21 mouse cellular contexts compared by ENCODE assay signal in the genomic region with DNA sequence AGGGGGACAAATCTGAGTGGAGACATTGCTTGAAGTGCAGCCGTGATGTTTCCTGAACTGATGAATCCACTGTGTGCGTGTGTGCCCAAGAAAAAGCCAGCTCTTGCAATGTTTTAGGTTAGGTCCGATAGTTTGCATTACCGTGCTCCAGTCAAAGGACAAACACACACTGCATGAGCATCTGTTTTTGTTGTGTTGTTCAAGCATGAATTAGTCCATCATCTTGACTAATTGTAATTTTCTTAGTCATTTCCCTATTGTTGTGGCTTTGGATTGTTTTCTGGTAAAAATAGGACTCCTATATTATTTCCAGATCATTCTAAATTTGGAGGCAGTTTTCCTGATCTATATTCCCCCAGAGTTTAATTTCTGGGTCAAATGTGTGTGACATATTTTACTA.
"Had no signal": no experiment of that assay in that cellular context is flagged by ENCODE, and none has a peak within 500 bp of the region (broad histone marks: within the 10 kb centered on the region; RNA-seq: fewer than 3 reads in every experiment).

No protein-coding gene starts in this region.

- DNase-seq: lung, adult 2 months; lung, postnatal 14 days; lung, postnatal 36 days; right cerebral cortex, adult 18-20 months; right cerebral cortex, postnatal 25 days; right cerebral cortex, postnatal 4 days; spleen, adult 18-20 months; thymus, adult 18-20 months; thymus, postnatal 14 days; thymus, postnatal 36 days had no signal

- H3K36me3 ChIP-seq: lung, embryonic 15.5 days; midbrain, embryonic 13.5 days; midbrain, embryonic 15.5 days; neural tube, embryonic 13.5 days; neural tube, embryonic 15.5 days had no signal

- H3K27ac ChIP-seq: lung, embryonic 15.5 days; macrophage; midbrain, embryonic 13.5 days; midbrain, embryonic 15.5 days; neural tube, embryonic 13.5 days; neural tube, embryonic 15.5 days had no signal

- H3K9me3 ChIP-seq: lung, embryonic 15.5 days; megakaryocyte, embryonic 14.5 days; midbrain, embryonic 13.5 days; midbrain, embryonic 15.5 days; neural tube, embryonic 13.5 days; neural tube, embryonic 15.5 days had no signal

- ATAC-seq: liver, postnatal 0 days; lung, postnatal 0 days; midbrain, embryonic 13.5 days; midbrain, embryonic 15.5 days had no signal

- H3K27me3 ChIP-seq: lung, embryonic 15.5 days; megakaryocyte, embryonic 14.5 days; midbrain, embryonic 13.5 days; midbrain, embryonic 15.5 days; neural tube, embryonic 13.5 days; neural tube, embryonic 15.5 days had no signal

- H3K4me2 ChIP-seq: lung, embryonic 15.5 days; midbrain, embryonic 11.5 days; midbrain, embryonic 13.5 days; midbrain, embryonic 15.5 days; neural tube, embryonic 13.5 days; neural tube, embryonic 15.5 days had no signal

- H3K9ac ChIP-seq: liver, postnatal 0 days; lung, embryonic 15.5 days; midbrain, embryonic 13.5 days; midbrain, embryonic 15.5 days; neural tube, embryonic 13.5 days; neural tube, embryonic 15.5 days had no signal

- H3K4me3 ChIP-seq: lung, embryonic 15.5 days; megakaryocyte, embryonic 14.5 days; midbrain, embryonic 13.5 days; midbrain, embryonic 15.5 days; myocyte; neural tube, embryonic 13.5 days; neural tube, embryonic 15.5 days had no signal

- H3K4me1 ChIP-seq: lung, embryonic 15.5 days; midbrain, embryonic 13.5 days; midbrain, embryonic 15.5 days; neural tube, embryonic 13.5 days; neural tube, embryonic 15.5 days had no signal
